Mouse (Mus musculus) myocyte (in vitro differentiated cells): ENCODE data around the gene Xlr3a.

ENCODE experiments used
- CEBPB ChIP-seq: IDR thresholded peaks from 2 replicates; pipeline ENCODE4 v1.6.1; 2011; ENCODE audit warnings: mild to moderate bottlenecking, moderate library complexity; ENCODE audit not compliant: poor library complexity, insufficient read depth, severe bottlenecking
- E2F4 ChIP-seq: IDR thresholded peaks from one replicate; pipeline ENCODE4 v1.6.1; 2011; ENCODE audit warnings: mild to moderate bottlenecking, control low read depth, moderate library complexity; ENCODE audit not compliant: insufficient read depth
- MAX ChIP-seq: IDR thresholded peaks from one replicate; pipeline ENCODE4 v1.6.1; 2011; ENCODE audit warnings: low read depth, mild to moderate bottlenecking, control low read depth
- MYOD1 ChIP-seq, 3 experiments: IDR thresholded peaks; one replicate each; pipeline ENCODE4 v1.6.1; 2011; ENCODE audit warnings: control low read depth in 2 of 3, low read depth in 2 of 3, mild to moderate bottlenecking in 2 of 3, moderate library complexity in 1 of 3; ENCODE audit not compliant: insufficient read length in 2 of 3, control insufficient read depth in 1 of 3
- MYOG ChIP-seq, 3 experiments: IDR thresholded peaks; one replicate each; pipeline ENCODE4 v1.6.1; 2011; ENCODE audit warnings: control low read depth in 2 of 3, low read depth in 2 of 3, mild to moderate bottlenecking in 2 of 3; ENCODE audit not compliant: insufficient read length in 2 of 3, control insufficient read depth in 1 of 3, insufficient read depth in 1 of 3
- POLR2A ChIP-seq: IDR thresholded peaks from one replicate; pipeline ENCODE4 v1.6.1; 2011; ENCODE audit warnings: low read depth, mild to moderate bottlenecking, control low read depth, moderate library complexity; ENCODE audit not compliant: insufficient read length
- POLR2AphosphoS2 ChIP-seq: IDR thresholded peaks from one replicate; pipeline ENCODE4 v1.6.1; 2011; ENCODE audit warnings: low read depth, control low read depth; ENCODE audit not compliant: insufficient read length
- TCF12 ChIP-seq: IDR thresholded peaks from one replicate; pipeline ENCODE4 v1.6.1; 2011; ENCODE audit warnings: mild to moderate bottlenecking, control low read depth; ENCODE audit not compliant: poor library complexity, insufficient read depth, severe bottlenecking
- TCF3 ChIP-seq: IDR thresholded peaks from one replicate; pipeline ENCODE4 v1.6.1; 2011; ENCODE audit warnings: low read depth, control low read depth; ENCODE audit not compliant: insufficient read length
- USF1 ChIP-seq: IDR thresholded peaks from one replicate; pipeline ENCODE4 v1.6.1; 2011; ENCODE audit warnings: low read depth, mild to moderate bottlenecking, control low read depth, moderate library complexity

DNA sequence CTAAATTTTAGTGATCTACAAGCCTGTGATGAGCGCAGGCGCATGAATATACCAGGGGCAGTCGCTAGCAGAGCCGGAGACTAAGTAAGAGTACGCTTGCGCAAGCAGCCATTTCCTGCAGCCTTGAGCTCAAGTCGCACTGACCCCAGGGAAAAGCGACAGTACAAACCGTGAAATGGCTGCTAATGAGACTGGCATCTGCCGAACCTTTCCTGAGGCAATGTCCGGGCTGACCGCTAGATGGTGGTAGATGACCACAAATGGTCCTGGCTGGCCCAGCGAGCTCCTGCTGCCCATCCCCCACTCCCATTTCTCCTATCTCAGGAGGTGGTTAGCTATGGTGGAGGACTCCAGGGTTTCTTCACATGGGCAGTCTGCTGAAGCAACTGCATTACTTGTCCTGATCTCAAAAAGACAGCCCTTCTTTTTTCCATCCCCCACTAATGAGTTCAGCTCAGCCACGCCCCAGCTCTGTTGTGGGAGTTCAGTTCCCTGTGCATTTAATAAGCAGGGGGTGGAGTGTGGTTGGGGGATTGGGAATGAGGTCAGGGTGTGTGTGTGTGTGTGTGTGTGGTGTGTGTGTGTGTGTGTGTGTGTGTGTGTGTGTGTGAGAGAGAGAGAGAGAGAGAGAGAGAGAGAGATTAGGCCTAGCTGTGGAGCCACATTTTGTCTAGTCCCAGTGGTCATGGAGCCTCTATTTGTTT is 42.9 kb downstream of the Xlr3a start:
- TF ChIP-seq POLR2A (no peak), USF1 (no peak), TCF3 (no peak), E2F4 (no peak), POLR2AphosphoS2 (no peak), MYOD1 (IDR thresholded peaks at IDR 0.05; ENCODE audit: control insufficient read depth in 1 of 3, insufficient read length in 2 of 3, low read depth in 2 of 3) (no peak), MAX (no peak), CEBPB (no peak), TCF12 (no peak), MYOG (IDR thresholded peaks at IDR 0.05; ENCODE audit: control insufficient read depth in 1 of 3, insufficient read depth in 1 of 3, insufficient read length in 2 of 3, low read depth in 2 of 3) (no peak)
